Mouse (Mus musculus) neural tube, embryonic 13.5 days (tissue): ENCODE data around the gene Hoxd3. TPM values are rescaled to one million over a fixed set of nuclear protein-coding genes. Genes with fewer than 3 reads are reported as not detected.

Experiments used
- ATAC-seq: fragments of 200-750 bp; cut with Nextera tagmentation; 2 replicates; pipeline ENCODE4 v1.8.0; 2017; ENCODE audit warnings: low read depth, mild to moderate bottlenecking, moderate TSS enrichment, moderate library complexity
- H3K27ac ChIP-seq: fragments of 300-500 bp; sonication (generic); replicated peaks from 2 replicates; pipeline ENCODE4 v1.5.1; 2015; ENCODE audit warnings: moderate library complexity, mild to moderate bottlenecking, inconsistent platforms
- H3K27me3 ChIP-seq: fragments of 300-500 bp; sonication (generic); 2 replicates; pipeline ENCODE4 v1.6.1; 2015; ENCODE audit warnings: mild to moderate bottlenecking, inconsistent platforms
- H3K36me3 ChIP-seq: fragments of 300-500 bp; sonication (generic); 2 replicates; pipeline ENCODE4 v1.6.1; 2015; ENCODE audit warnings: mild to moderate bottlenecking, inconsistent platforms
- H3K4me1 ChIP-seq: fragments of 300-500 bp; sonication (generic); replicated peaks from 2 replicates; pipeline ENCODE4 v1.6.1; 2015; ENCODE audit warnings: inconsistent platforms
- H3K4me2 ChIP-seq: fragments of 300-500 bp; sonication (generic); 2 replicates; pipeline ENCODE4 v1.6.1; 2015; ENCODE audit warnings: inconsistent platforms, mild to moderate bottlenecking, moderate library complexity
- H3K4me3 ChIP-seq: fragments of 300-500 bp; sonication (generic); 2 replicates; pipeline ENCODE4 v1.5.1; 2015; ENCODE audit warnings: mild to moderate bottlenecking, inconsistent platforms
- H3K9ac ChIP-seq: fragments of 300-500 bp; sonication (generic); 2 replicates; pipeline ENCODE4 v1.6.1; 2015; ENCODE audit warnings: moderate library complexity, mild to moderate bottlenecking, inconsistent platforms
- H3K9me3 ChIP-seq: fragments of 300-500 bp; sonication (generic); 2 replicates; pipeline ENCODE4 v1.6.1; 2016; ENCODE audit warnings: inconsistent platforms
- WGBS: fragments of 180-500 bp; shearing (Covaris S2); methylation state at CpG from one replicate; pipeline ENCODE4 v1.1.7; 2015; 5-methylcytosine and 5-hydroxymethylcytosine counted together
- microRNA counts: library from miRNA; unstranded; fragments of <30 nt; microRNA quantifications from one replicate; lab custom pipeline; 2016
- microRNA-seq: library from miRNA; unstranded; fragments of <30 nt; microRNA quantifications from one replicate; pipeline ENCODE4, GENCODE M21; 2016
- polyA plus RNA-seq: library from polyadenylated mRNA; unstranded; fragments of >200 nt; fragmentation: Nextera tagmentation; extraction: Ambion mirVana; gene quantifications from 2 replicates; pipeline ENCODE4 v1.2.1, GENCODE M21; 2015

Hoxd3 gene
- polyA plus RNA-seq, 1 experiment from 2014 or later, result 24.2 TPM

DNA sequence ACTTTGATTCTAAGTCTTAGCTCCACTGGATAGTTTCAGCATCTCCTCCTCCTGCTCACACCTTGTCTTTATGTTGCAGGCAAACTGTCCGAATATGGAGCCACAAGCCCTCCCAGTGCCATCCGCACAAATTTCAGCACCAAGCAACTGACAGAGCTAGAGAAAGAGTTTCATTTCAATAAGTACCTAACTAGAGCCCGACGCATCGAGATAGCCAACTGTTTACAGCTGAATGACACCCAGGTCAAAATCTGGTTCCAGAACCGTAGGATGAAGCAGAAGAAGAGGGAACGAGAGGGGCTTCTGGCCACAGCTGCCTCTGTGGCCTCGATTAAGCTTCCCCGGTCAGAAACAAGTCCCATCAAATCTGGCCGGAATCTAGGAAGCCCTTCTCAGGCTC is 52.2 kb downstream of the Hoxd3 start:
- Histone ChIP-seq H3K27me3 (peaks cover 53% of the 10 kb centered on the region), H3K4me1 (peaks cover 26% of the 10 kb centered on the region), H3K27ac (no peak overlapping the region), H3K4me2 (peak overlapping the region; percentile 97), H3K36me3 (no peaks in the 10 kb centered on the region), H3K9me3 (no peaks in the 10 kb centered on the region), H3K9ac (no peak overlapping the region), H3K4me3 (peak overlapping the region; percentile 61)
- 52% methylated on average over 10 of the region's 10 CpGs for WGBS
- ATAC-seq, result no peak

DNA sequence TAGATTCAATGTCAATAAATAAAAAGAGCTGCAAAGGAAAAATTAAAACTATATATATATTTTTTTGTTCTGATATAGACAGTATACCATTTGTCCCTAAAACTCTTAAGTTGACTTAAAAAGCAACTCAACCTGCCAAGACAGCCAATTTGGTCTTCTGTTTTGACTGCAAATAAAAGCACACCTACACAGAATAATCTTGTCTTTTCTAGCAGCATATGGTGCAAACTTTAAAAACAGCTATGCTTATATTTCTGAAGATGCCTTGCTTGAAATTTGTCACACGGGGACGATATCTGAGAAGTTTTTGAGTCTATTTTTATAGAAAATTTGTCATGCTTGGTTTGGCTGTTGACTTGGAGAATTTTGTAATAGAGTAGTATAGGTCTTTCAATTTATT is 62.6 kb downstream of the Hoxd3 start:
- Histone ChIP-seq H3K9me3 (no peaks in the 10 kb centered on the region), H3K27ac (no peak overlapping the region), H3K4me2 (no peak overlapping the region), H3K36me3 (no peaks in the 10 kb centered on the region), H3K27me3 (no peaks in the 10 kb centered on the region), H3K4me1 (no peaks in the 10 kb centered on the region; the same call in 1 of the 2 replicates), H3K4me3 (no peak overlapping the region), H3K9ac (no peak overlapping the region)
- 85% methylated on average over 2 of the region's 2 CpGs for WGBS
- no peak for ATAC-seq

DNA sequence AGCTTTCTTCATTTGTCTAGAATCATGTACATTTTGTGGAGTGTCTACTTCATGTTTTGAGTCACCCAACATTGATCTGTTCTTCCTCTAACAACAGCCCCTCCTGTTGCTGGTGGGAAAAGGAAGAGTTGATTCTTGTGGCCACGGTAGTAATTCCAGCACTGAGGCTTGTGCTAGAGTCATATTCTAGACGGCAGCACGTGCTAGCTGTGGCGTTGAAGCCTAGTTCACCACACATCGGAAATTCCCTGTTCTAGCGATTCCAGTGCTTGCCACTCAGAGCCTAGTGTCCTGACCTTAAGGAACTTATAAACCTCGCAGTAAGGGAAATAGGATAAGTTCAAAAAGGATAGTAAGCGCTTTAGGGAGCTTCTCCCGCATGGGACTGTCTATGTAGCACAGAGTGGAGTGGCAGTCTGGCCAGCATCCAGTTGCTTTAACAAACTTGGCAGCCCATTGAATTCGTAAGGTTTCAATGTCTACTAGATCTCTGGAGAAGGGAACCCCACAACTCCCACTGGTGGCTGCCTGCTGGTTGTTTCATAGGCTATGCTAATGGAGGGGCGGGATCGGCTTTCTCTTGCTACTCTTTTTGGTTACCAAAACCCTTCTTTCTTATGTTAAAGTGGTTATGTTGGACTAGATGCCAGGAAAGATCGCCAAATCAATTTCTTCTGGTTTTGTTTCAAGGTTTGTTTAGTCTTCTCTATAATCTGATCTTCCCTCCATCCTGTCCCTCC is 66.0 kb downstream of the Hoxd3 start:
- no peaks in the 10 kb centered on the region for H3K27me3 ChIP-seq
- H3K4me3 ChIP-seq, result no peak overlapping the region
- no peak overlapping the region for H3K9ac ChIP-seq
- no peaks in the 10 kb centered on the region for H3K36me3 ChIP-seq
- no peak for ATAC-seq
- no peak overlapping the region for H3K4me2 ChIP-seq
- H3K27ac ChIP-seq, result no peak overlapping the region
- no peaks in the 10 kb centered on the region; the same call in 1 of the 2 replicates for H3K4me1 ChIP-seq
- WGBS, result 69% methylated on average over 13 of the region's 13 CpGs
- no peaks in the 10 kb centered on the region for H3K9me3 ChIP-seq

DNA sequence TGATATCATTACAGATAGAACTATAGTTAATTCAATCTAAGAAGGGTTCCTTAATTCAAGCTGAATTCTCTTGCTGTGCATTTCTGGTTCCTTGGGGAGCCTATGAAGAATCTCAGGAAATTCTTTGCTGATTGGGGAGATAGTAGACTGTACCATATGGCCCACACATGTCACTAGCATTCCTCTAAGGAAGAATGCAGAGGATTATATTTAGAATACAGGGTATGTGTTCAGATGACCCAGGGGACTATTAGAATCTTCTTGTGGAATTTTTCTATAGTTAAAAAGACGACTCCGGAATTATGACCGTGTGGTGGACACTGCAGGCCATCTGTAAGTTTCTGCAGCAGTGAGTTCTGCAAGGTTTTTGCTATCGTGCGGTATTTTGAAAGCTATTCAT is 69.7 kb downstream of the Hoxd3 start:
- Histone ChIP-seq H3K9me3 (no peaks in the 10 kb centered on the region), H3K4me2 (no peak overlapping the region), H3K36me3 (no peaks in the 10 kb centered on the region), H3K27me3 (no peaks in the 10 kb centered on the region), H3K9ac (no peak overlapping the region), H3K27ac (no peak overlapping the region), H3K4me3 (no peak overlapping the region), H3K4me1 (no peaks in the 10 kb centered on the region; the same call in 1 of the 2 replicates)
- ATAC-seq, result no peak
- 80% methylated on average over 5 of the region's 5 CpGs for WGBS

DNA sequence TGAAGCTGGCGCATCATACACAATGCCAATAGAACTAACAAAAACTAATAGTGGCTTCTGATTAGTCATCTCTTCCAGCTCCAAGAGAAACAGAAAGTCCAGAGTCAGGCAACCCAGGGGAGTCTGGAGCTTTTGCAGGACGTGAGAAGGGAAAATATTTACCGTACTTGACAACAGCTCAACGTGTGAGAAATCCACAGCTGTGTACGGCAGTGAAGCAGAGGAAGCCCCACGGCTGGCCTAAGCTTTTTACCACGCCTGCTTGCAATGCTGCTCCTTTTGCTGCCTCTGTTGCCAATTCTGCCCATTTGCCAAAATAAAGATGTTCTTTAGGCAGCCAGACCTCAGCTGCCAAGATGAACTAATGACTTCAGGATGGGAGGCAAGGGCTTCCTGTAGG is 83.8 kb downstream of the Hoxd3 start:
- H3K4me1 ChIP-seq, result no peaks in the 10 kb centered on the region
- no peaks in the 10 kb centered on the region for H3K27me3 ChIP-seq
- ATAC-seq, result no peak
- H3K4me2 ChIP-seq, result no peak overlapping the region
- H3K9me3 ChIP-seq, result no peaks in the 10 kb centered on the region
- H3K36me3 ChIP-seq, result no peaks in the 10 kb centered on the region
- WGBS, result 52% methylated on average over 7 of the region's 7 CpGs
- H3K9ac ChIP-seq, result no peak overlapping the region
- H3K4me3 ChIP-seq, result no peak overlapping the region
- H3K27ac ChIP-seq, result no peak overlapping the region

MicroRNA genes within 50 kb of the gene (microRNA counts, 519-probe panel; counts per million panel counts)
- microRNA mmu-miR-10b (lab: Ali Mortazavi, UCI), result 5,942 counts per million, percentile 96 among the panel's probes with 10 or more counts

Small RNA genes within 50 kb of the gene (microRNA-seq; reads per million reads assigned to microRNA genes)
- gene Gm44463 (not detected), gene Mir10b (174,672 reads per million, percentile 100 among the genes with 10 or more reads in this experiment)

Other genes starting within 250 kb of the Hoxd3 start
- 45.0 and 46.8 TPM in 2 replicates for gene Lnpk, start 132.5 kb upstream of the Hoxd3 start, polyA plus RNA-seq
- 0.43 and 0.67 TPM in 2 replicates for gene Evx2, start 52.4 kb upstream of the Hoxd3 start, polyA plus RNA-seq
- gene Hoxd13, start 43.6 kb upstream of the Hoxd3 start, polyA plus RNA-seq, result 0.10 and 0.19 TPM in 2 replicates
- gene Hoxd12, start 36.9 kb upstream of the Hoxd3 start, polyA plus RNA-seq, result 0.50 and 1.7 TPM in 2 replicates
- gene Hoxd11, start 32.4 kb upstream of the Hoxd3 start, polyA plus RNA-seq, result 4.0 and 6.5 TPM in 2 replicates
- 87.2 and 132 TPM in 2 replicates for gene Hoxd10, start 20.0 kb upstream of the Hoxd3 start, polyA plus RNA-seq
- 27.7 and 42.7 TPM in 2 replicates for gene Hoxd9, start 14.2 kb upstream of the Hoxd3 start, polyA plus RNA-seq
- 17.4 and 22.8 TPM in 2 replicates for gene Hoxd8, start 7.3 kb upstream of the Hoxd3 start, polyA plus RNA-seq
- 6.9 and 7.2 TPM in 2 replicates for gene Hoxd4, start within 50 bp of the Hoxd3 start, polyA plus RNA-seq
- gene Gm28230, start 14.8 kb downstream of the Hoxd3 start, polyA plus RNA-seq, result 2.2 and 2.4 TPM in 2 replicates
- gene Hoxd1, start 51.1 kb downstream of the Hoxd3 start, polyA plus RNA-seq, result 6.4 and 9.0 TPM in 2 replicates
- gene Mtx2, start 113.9 kb downstream of the Hoxd3 start, polyA plus RNA-seq, result 156 and 166 TPM in 2 replicates